Comparison of ENCODE assay signal across 12 mouse cellular contexts in the genomic region with DNA sequence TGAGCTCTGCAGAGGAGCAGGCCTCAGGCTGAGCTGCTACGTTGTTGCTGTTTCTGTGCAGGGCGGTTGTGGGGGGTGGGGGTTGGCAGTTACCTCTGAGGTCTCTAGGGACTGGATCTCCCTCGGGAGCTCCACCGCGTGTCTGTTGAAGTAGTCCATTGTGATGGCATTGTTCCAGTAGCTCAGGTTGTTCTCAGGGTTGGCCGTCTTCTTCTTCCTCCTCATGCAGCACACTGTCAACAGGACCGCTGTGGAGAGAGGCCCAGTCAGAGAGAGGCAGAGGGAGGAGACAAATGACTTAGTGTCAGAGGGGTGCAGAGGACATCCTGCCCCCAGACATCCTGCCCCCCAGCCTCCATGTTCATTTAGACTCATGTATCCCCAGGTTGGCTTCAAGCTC. TPM values are rescaled to one million over a fixed set of nuclear protein-coding genes. Genes with fewer than 3 reads are reported as not detected.
DNase-seq lines count a peak whose midpoint lies in the region; ATAC-seq and TF ChIP-seq lines count a peak whose summit lies in the region.
"Had no signal": no experiment of that assay in that cellular context is flagged by ENCODE, and none has a peak within 500 bp of the region (broad histone marks: within the 10 kb centered on the region; RNA-seq: fewer than 3 reads in every experiment).

No protein-coding gene starts in this region.

- TF ChIP-seq CTCF in kidney, adult 2 months (conservative IDR thresholded peaks at IDR 0.05; ENCODE audit: insufficient read depth, insufficient read length, low read depth, low read length) = no peak

- H3K9me3 ChIP-seq in kidney, embryonic 14.5 days (ENCODE audit: control insufficient read depth, low read length) = no peaks in the 10 kb centered on the region
- H3K9me3 ChIP-seq: forebrain, embryonic 15.5 days; megakaryocyte, embryonic 14.5 days had no signal

- no peak overlapping the region for H3K9ac ChIP-seq in kidney, embryonic 14.5 days (ENCODE audit: low read depth, low read length)
- H3K9ac ChIP-seq: forebrain, embryonic 15.5 days had no signal

- no peaks in the 10 kb centered on the region for H3K27me3 ChIP-seq in kidney, adult 2 months (replicated peaks; ENCODE audit: control insufficient read depth, insufficient read depth, low read length)
- no peaks in the 10 kb centered on the region for H3K27me3 ChIP-seq in kidney, embryonic 14.5 days (ENCODE audit: control insufficient read depth, insufficient read depth, low read length)
- H3K27me3 ChIP-seq: forebrain, embryonic 15.5 days had no signal

- H3K4me3 ChIP-seq in kidney, adult 2 months (ENCODE audit: insufficient read depth, low read depth, low read length) = no peak overlapping the region
- no peak overlapping the region for H3K4me3 ChIP-seq in kidney, embryonic 14.5 days (ENCODE audit: low read length)
- H3K4me3 ChIP-seq: forebrain, embryonic 15.5 days; megakaryocyte, embryonic 14.5 days had no signal

- no peak overlapping the region for H3K27ac ChIP-seq in kidney, adult 2 months (ENCODE audit: insufficient read depth, low read depth, low read length)
- H3K27ac ChIP-seq in kidney, embryonic 14.5 days (ENCODE audit: low read depth, low read length) = no peak overlapping the region
- H3K27ac ChIP-seq: forebrain, embryonic 15.5 days had no signal

- no peaks in the 10 kb centered on the region for H3K36me3 ChIP-seq in kidney, adult 2 months (ENCODE audit: control insufficient read depth, insufficient read depth, low read length)
- no peaks in the 10 kb centered on the region for H3K36me3 ChIP-seq in kidney, embryonic 14.5 days (ENCODE audit: control insufficient read depth, insufficient read depth, low read length)
- H3K36me3 ChIP-seq: forebrain, embryonic 15.5 days had no signal

- WGBS in kidney, adult 2 months = 66% methylated on average over 7 of the region's 7 CpGs
- 65% methylated on average over 6 of the region's 7 CpGs for WGBS in kidney, embryonic 14.5 days

- peak; percentile 66 for DNase-seq in kidney, adult 2 months
- DNase-seq in B cell, adult 2 months = peak; percentile 83 to 88
- peak; percentile 50 for DNase-seq in T-cell, adult 2 months (ENCODE audit: low spot score)
- DNase-seq in spleen, postnatal 36 days (ENCODE audit: low spot score in 2 of 2) = peak; percentile 77 to 78
- DNase-seq in gastrocnemius, postnatal 4 days (ENCODE audit: low spot score in 2 of 2) = no peak
- DNase-seq: gastrocnemius, postnatal 10 days had no signal

- ATAC-seq in kidney, embryonic 14.5 days (ENCODE audit: low FRiP score, low TSS enrichment) = no peak
- no peak for ATAC-seq in cerebellum, adult (ENCODE audit: insufficient number of reproducible peaks, low FRiP score, low TSS enrichment)
- ATAC-seq in erythroblast, adult 5-6 weeks (replicated peaks; ENCODE audit: low FRiP score, poor library complexity, severe bottlenecking) = no peak
- ATAC-seq: forebrain, embryonic 15.5 days had no signal

- no peak overlapping the region for H3K4me2 ChIP-seq in kidney, embryonic 14.5 days (replicated peaks; ENCODE audit: low read depth, low read length)
- H3K4me2 ChIP-seq: forebrain, embryonic 15.5 days had no signal

- TF ChIP-seq POLR2A in kidney, adult 2 months (IDR thresholded peaks at IDR 0.05; ENCODE audit: low read depth, low read length) = no peak

- no peaks in the 10 kb centered on the region for H3K4me1 ChIP-seq in kidney, adult 2 months (ENCODE audit: control insufficient read depth, insufficient read depth, low read length)
- peaks cover 16% of the 10 kb centered on the region; the same call in 1 of the 2 replicates for H3K4me1 ChIP-seq in kidney, embryonic 14.5 days (ENCODE audit: control insufficient read depth, insufficient read depth, low read length)

RNA-seq across cellular contexts. Expression of a gene that starts 8.9 kb away (rescaled TPM):
- polyA plus RNA-seq in kidney, adult 2 months (2012; rRNA removed) = 0.14 and 0.56 TPM in 2 replicates
- polyA plus RNA-seq in kidney, embryonic 14.5 days (2014; fragmentation: Nextera tagmentation; extraction: Ambion mirVana) = 0.60 and 0.70 TPM in 2 replicates
- under 1 TPM; 0.62 to 0.64 TPM for total RNA-seq in gastrocnemius, postnatal 4 days (2021)
- not detected in 2 replicates for total RNA-seq in erythroblast, adult 5-6 weeks (2015; ENCODE audit: low replicate concordance)
- not detected in 2 replicates for total RNA-seq in erythroblast, adult 5-6 weeks (2017; ENCODE audit: low replicate concordance)
- total RNA-seq: liver, adult 2 months had no signal

Comparison
In these comparisons a context has a peak if more than half of its experiments do, and no peak if none do; other contexts are left out.
1. DNase-seq: peak in kidney, adult 2 months (single experiment), B cell, adult 2 months (2 of 2), T-cell, adult 2 months (single experiment) and spleen, postnatal 36 days (2 of 2); none in gastrocnemius, postnatal 4 days (0 of 2).